Mouse (Mus musculus): Measurements from ENCODE around the gene Tmcc1. TPM values are rescaled to one million over a fixed set of nuclear protein-coding genes. Genes with fewer than 3 reads are reported as not detected.

The Tmcc1 gene
- polyA plus RNA-seq, 1 experiment from 2014 or later, result 4.0 TPM

DNA sequence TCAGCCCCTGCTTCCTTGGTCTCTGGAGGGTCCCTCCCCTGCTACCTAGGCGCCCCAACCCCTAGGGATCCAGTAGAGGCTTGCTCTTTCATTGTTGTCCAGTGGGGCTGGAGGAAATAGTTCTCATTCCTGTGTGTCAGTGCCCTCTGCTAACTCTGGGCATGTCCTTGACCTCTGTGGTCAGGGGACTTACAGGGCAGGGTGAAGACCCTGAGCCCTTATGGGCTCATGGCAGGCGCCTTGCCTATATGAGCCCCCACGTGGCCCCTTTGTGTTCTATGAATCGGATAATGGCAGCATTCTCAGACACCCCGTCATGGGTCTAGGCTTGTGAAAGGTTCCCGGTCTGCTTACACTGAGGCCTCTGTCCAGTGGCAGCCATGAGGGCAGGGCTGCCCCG, 194.5 kb downstream of the Tmcc1 start:
- H3K27ac ChIP-seq (ENCODE audit: low read depth), result no peak overlapping the region
- no peak for ATAC-seq

DNA sequence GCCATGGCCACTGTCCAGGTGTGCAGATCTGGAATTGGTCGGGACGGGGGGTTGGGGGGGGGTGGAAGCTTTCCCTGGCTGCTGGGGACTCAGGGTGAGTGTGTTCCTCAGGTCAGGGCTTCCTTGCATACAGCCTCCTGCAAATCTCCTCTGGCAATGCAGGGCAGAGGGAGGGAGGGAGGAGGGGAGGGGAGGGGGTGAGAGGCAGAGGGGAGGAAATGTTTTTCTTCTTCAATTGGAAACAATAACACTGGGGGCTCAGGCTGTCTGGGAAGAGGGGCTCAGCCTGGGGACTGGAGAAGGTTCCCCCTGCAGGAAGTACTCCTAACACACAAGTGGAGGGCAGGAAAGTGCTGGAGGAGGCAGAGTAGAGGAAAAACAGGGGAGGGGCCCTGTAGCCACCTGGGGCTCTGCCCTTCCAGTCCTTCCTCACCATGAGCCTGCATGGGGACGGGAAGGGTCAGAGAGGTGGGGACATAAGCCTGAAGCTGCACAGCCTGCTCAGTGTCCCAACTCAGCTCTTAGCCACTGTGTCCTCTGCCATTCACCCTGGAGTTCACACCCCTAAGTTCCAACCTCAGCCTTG, 195.5 kb downstream of the Tmcc1 start:
- H3K4me1 ChIP-seq (ENCODE audit: insufficient read depth), result peaks cover 13% of the 10 kb centered on the region
- no peak for DNase-seq
- H3K27me3 ChIP-seq (ENCODE audit: insufficient read depth, low read length), result peaks cover 17% of the 10 kb centered on the region
- no peak for ATAC-seq
- no peak overlapping the region for H3K9ac ChIP-seq (replicated peaks)
- no peak for TF ChIP-seq CTCF (IDR thresholded peaks at IDR 0.05; ENCODE audit: low read depth)
- TF ChIP-seq EP300 (IDR thresholded peaks at IDR 0.05; ENCODE audit: low read depth), result no peak
- no peak overlapping the region for H3K4me2 ChIP-seq (ENCODE audit: low read depth, low read length)
- 50% methylated on average over 3 of the region's 3 CpGs for WGBS (ENCODE audit: insufficient replicate concordance)
- no peaks in the 10 kb centered on the region for H3K36me3 ChIP-seq (replicated peaks; ENCODE audit: insufficient read depth, low read length)
- H3K4me3 ChIP-seq (ENCODE audit: low read depth, low read length), result no peak overlapping the region
- no peaks in the 10 kb centered on the region for H3K9me3 ChIP-seq (ENCODE audit: low read length)
- H3K27ac ChIP-seq (ENCODE audit: low read depth), result 0 out of 2 replicates have a peak overlapping the region, but pooled peaks have one; percentile 44

More for the DNA sequence above, 194.5 kb downstream of the Tmcc1 start:
- WGBS (ENCODE audit: insufficient replicate concordance), result 82% methylated on average over 7 of the region's 7 CpGs
- Histone ChIP-seq H3K36me3 (replicated peaks; ENCODE audit: insufficient read depth, low read length) (no peaks in the 10 kb centered on the region), H3K4me3 (ENCODE audit: low read depth, low read length) (no peak overlapping the region), H3K9me3 (ENCODE audit: low read length) (no peaks in the 10 kb centered on the region), H3K4me1 (ENCODE audit: insufficient read depth) (peaks cover 20% of the 10 kb centered on the region), H3K9ac (replicated peaks) (no peak overlapping the region), H3K4me2 (ENCODE audit: low read depth, low read length) (no peak overlapping the region), H3K27me3 (ENCODE audit: insufficient read depth, low read length) (peaks cover 7% of the 10 kb centered on the region)
- no peak for TF ChIP-seq EP300 (IDR thresholded peaks at IDR 0.05; ENCODE audit: low read depth)
- TF ChIP-seq CTCF (IDR thresholded peaks at IDR 0.05; ENCODE audit: low read depth), result no peak
- DNase-seq, result no peak

DNA sequence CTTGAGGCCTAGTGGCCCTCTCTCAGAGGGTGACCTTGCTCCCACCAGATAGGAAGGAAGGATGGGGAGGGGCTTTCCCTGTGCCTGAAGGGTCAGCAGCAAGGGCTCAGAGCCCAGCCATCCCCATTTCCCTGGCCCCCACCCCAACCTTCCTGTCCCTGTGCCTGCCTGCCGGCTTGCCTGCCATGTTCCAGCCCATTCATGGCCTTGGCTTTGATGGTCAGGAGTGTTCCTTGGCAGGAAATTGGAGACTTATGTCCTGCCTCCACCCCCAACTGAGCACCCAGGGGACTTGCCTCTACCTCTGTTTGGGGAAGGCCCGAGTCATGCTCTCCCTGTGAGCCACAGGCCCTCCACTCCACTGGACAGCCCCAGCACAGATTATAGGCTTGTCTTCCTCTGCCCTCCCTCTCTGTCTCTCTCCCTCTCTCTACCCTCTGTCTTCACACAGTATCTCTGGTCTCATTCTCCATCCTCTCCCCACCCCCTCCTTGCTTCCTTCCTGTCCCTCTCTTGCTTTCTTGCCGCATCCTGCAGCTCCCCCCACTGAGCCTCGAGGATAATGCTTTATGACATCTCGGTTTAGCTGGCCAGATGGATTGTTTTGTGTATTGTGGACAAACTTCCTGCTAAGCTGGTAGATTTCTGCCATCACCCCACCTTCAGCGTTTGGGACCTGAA, 197.0 kb downstream of the Tmcc1 start:
- H3K27me3 ChIP-seq (ENCODE audit: insufficient read depth, low read length), result peaks cover 32% of the 10 kb centered on the region
- DNase-seq (no peak), ATAC-seq (peak; percentile 18; the same call in 1 of the 2 replicates)
- H3K4me3 ChIP-seq (ENCODE audit: low read depth, low read length), result no peak overlapping the region
- H3K36me3 ChIP-seq (replicated peaks; ENCODE audit: insufficient read depth, low read length), result no peaks in the 10 kb centered on the region
- TF ChIP-seq EP300 (IDR thresholded peaks at IDR 0.05; ENCODE audit: low read depth), result no peak
- peak; percentile 54 for TF ChIP-seq CTCF (IDR thresholded peaks at IDR 0.05; ENCODE audit: low read depth)
- H3K27ac ChIP-seq (ENCODE audit: low read depth), result peak overlapping the region; percentile 77
- 27% methylated on average over 6 of the region's 6 CpGs for WGBS (ENCODE audit: insufficient replicate concordance)
- H3K9me3 ChIP-seq (ENCODE audit: low read length), result no peaks in the 10 kb centered on the region
- no peak overlapping the region for H3K9ac ChIP-seq (replicated peaks)
- no peak overlapping the region for H3K4me2 ChIP-seq (ENCODE audit: low read depth, low read length)
- peaks cover 18% of the 10 kb centered on the region for H3K4me1 ChIP-seq (ENCODE audit: insufficient read depth)

- peaks cover 35% of the 10 kb centered on the region for H3K27me3 ChIP-seq (ENCODE audit: insufficient read depth, low read length)
- H3K9me3 ChIP-seq (ENCODE audit: low read length), result no peaks in the 10 kb centered on the region
- no peak for TF ChIP-seq CTCF (IDR thresholded peaks at IDR 0.05; ENCODE audit: low read depth)
- no peak for TF ChIP-seq EP300 (IDR thresholded peaks at IDR 0.05; ENCODE audit: low read depth)
- DNase-seq (no peak), ATAC-seq (no peak)
- no peak overlapping the region for H3K9ac ChIP-seq (replicated peaks)
- peak overlapping the region; percentile 79 for H3K4me2 ChIP-seq (ENCODE audit: low read depth, low read length)
- peak overlapping the region; percentile 57; the same call in 1 of the 2 replicates for H3K4me3 ChIP-seq (ENCODE audit: low read depth, low read length)
- 34% methylated on average over 4 of the region's 4 CpGs for WGBS (ENCODE audit: insufficient replicate concordance)
- peak overlapping the region; percentile 77 for H3K27ac ChIP-seq (ENCODE audit: low read depth)
- H3K36me3 ChIP-seq (replicated peaks; ENCODE audit: insufficient read depth, low read length), result no peaks in the 10 kb centered on the region
- peaks cover 18% of the 10 kb centered on the region for H3K4me1 ChIP-seq (ENCODE audit: insufficient read depth)
These were observed 197.8 kb downstream of the Tmcc1 start for GRCm38 (mm10) chr6:115995531-115995941.

- Histone ChIP-seq H3K27me3 (ENCODE audit: insufficient read depth, low read length) (peaks cover 35% of the 10 kb centered on the region), H3K4me1 (ENCODE audit: insufficient read depth) (peaks cover 18% of the 10 kb centered on the region), H3K9me3 (ENCODE audit: low read length) (no peaks in the 10 kb centered on the region), H3K27ac (ENCODE audit: low read depth) (peak within 1 kb of the TSS; percentile 77), H3K9ac (replicated peaks) (peak within 1 kb of the TSS; percentile 47), H3K4me3 (ENCODE audit: low read depth, low read length) (peak within 1 kb of the TSS; percentile 57), H3K36me3 (replicated peaks; ENCODE audit: insufficient read depth, low read length) (no peaks in the 10 kb centered on the region), H3K4me2 (ENCODE audit: low read depth, low read length) (peak within 1 kb of the TSS; percentile 79)
- 1% methylated on average over 40 of the region's 51 CpGs for WGBS (ENCODE audit: insufficient replicate concordance)
- ATAC-seq (peak; percentile 86), DNase-seq (peak; percentile 92)
- TF ChIP-seq CTCF (IDR thresholded peaks at IDR 0.05; ENCODE audit: low read depth) (no peak), EP300 (IDR thresholded peaks at IDR 0.05; ENCODE audit: low read depth) (no peak)
These were observed 198.3 kb downstream of the Tmcc1 start, which contains the start of gene Plxnd1 for GRCm38 (mm10) chr6:115994877-115995520. TSS of gene Plxnd1 (minus strand) at chr6:115995005.

Data from liver, postnatal 0 days (tissue).